Mouse (Mus musculus): ENCODE measurements around the gene Gstm7. TPM values are rescaled to one million over a fixed set of nuclear protein-coding genes. Genes with fewer than 3 reads are reported as not detected.
"Not testable (repeated sequence)": the region's sequence is repeated elsewhere in the genome, so short reads cannot be mapped to it uniquely, and the experiment has no call there.

Gstm7 gene
- polyA plus RNA-seq, 1 experiment from 2014 or later: 14.1 TPM

- Histone ChIP-seq H3K4me3 (no peak overlapping the region), H3K36me3 (no peaks in the 10 kb centered on the region), H3K27me3 (ENCODE audit: insufficient read depth, poor library complexity, severe bottlenecking) (no peaks in the 10 kb centered on the region; the same call in 1 of the 2 replicates), H3K9me3 (no peaks in the 10 kb centered on the region), H3K27ac (no peak overlapping the region), H3K4me1 (peaks cover 4% of the 10 kb centered on the region; the same call in 1 of the 2 replicates)
- WGBS: 16% methylated on average over 6 of the region's 6 CpGs
- no peak for DNase-seq (ENCODE audit: low spot score)
These were observed 21.7 kb upstream of the Gstm7 start for GRCm38 (mm10) chr3:107953328-107953755.

GRCm38 (mm10) chr3:107950531-107950930 lies 18.9 kb upstream of the Gstm7 start:
- Histone ChIP-seq H3K4me1 (peaks cover 4% of the 10 kb centered on the region; the same call in 1 of the 2 replicates), H3K9me3 (no peaks in the 10 kb centered on the region), H3K27ac (no peak overlapping the region), H3K27me3 (ENCODE audit: insufficient read depth, poor library complexity, severe bottlenecking) (no peaks in the 10 kb centered on the region; the same call in 1 of the 2 replicates), H3K36me3 (no peaks in the 10 kb centered on the region), H3K4me3 (no peak overlapping the region)
- no peak for DNase-seq (ENCODE audit: low spot score)
- WGBS: 80% methylated on average over 11 of the region's 11 CpGs

- WGBS: 95% methylated on average over 1 of the region's 1 CpGs
- H3K9me3 ChIP-seq; H3K4me1 ChIP-seq; H3K27me3 ChIP-seq (ENCODE audit: insufficient read depth, poor library complexity, severe bottlenecking); H3K36me3 ChIP-seq; DNase-seq (ENCODE audit: low spot score); H3K4me3 ChIP-seq; H3K27ac ChIP-seq: not testable (repeated sequence)
These were observed 17.8 kb upstream of the Gstm7 start for GRCm38 (mm10) chr3:107949461-107949860.

GRCm38 (mm10) chr3:107945729-107946128 lies 14.1 kb upstream of the Gstm7 start:
- Histone ChIP-seq H3K36me3 (no peaks in the 10 kb centered on the region), H3K4me1 (peaks cover 23% of the 10 kb centered on the region), H3K27ac (no peak overlapping the region), H3K4me3 (no peak overlapping the region), H3K27me3 (ENCODE audit: insufficient read depth, poor library complexity, severe bottlenecking) (peaks cover 5% of the 10 kb centered on the region; the same call in 1 of the 2 replicates), H3K9me3 (no peaks in the 10 kb centered on the region)
- DNase-seq (ENCODE audit: low spot score): no peak
- WGBS: 54% methylated on average over 4 of the region's 4 CpGs

GRCm38 (mm10) chr3:107943239-107943990 lies 11.8 kb upstream of the Gstm7 start, which contains the start of gene Gstm6:
Gene Gstm6 (minus strand): TSS chr3:107943749.
- peak; percentile 86 for DNase-seq (ENCODE audit: low spot score)
- H3K27ac ChIP-seq: peak within 1 kb of the TSS; percentile 67
- no peaks in the 10 kb centered on the region for H3K9me3 ChIP-seq
- 7% methylated on average over 20 of the region's 20 CpGs for WGBS
- H3K36me3 ChIP-seq: no peaks in the 10 kb centered on the region
- H3K4me3 ChIP-seq: peak within 1 kb of the TSS; percentile 54
- peaks cover 38% of the 10 kb centered on the region for H3K4me1 ChIP-seq
- 0 out of 2 replicates have a peak, but pooled peaks cover 5% of the 10 kb centered on the region for H3K27me3 ChIP-seq (ENCODE audit: insufficient read depth, poor library complexity, severe bottlenecking)

GRCm38 (mm10) chr3:107941261-107941660 lies 9.6 kb upstream of the Gstm7 start:
- WGBS: 75% methylated on average over 4 of the region's 4 CpGs
- no peak for DNase-seq (ENCODE audit: low spot score)
- no peak overlapping the region for H3K27ac ChIP-seq
- peaks cover 16% of the 10 kb centered on the region; the same call in 1 of the 2 replicates for H3K27me3 ChIP-seq (ENCODE audit: insufficient read depth, poor library complexity, severe bottlenecking)
- peaks cover 39% of the 10 kb centered on the region for H3K4me1 ChIP-seq
- H3K4me3 ChIP-seq: no peak overlapping the region
- no peaks in the 10 kb centered on the region for H3K9me3 ChIP-seq
- H3K36me3 ChIP-seq: no peaks in the 10 kb centered on the region

GRCm38 (mm10) chr3:107940524-107940923 lies 8.9 kb upstream of the Gstm7 start:
- peaks cover 47% of the 10 kb centered on the region for H3K4me1 ChIP-seq
- DNase-seq (ENCODE audit: low spot score): no peak
- no peak overlapping the region for H3K27ac ChIP-seq
- no peaks in the 10 kb centered on the region for H3K9me3 ChIP-seq
- no peak overlapping the region for H3K4me3 ChIP-seq
- 53% methylated on average over 7 of the region's 7 CpGs for WGBS
- peaks cover 21% of the 10 kb centered on the region; the same call in 1 of the 2 replicates for H3K27me3 ChIP-seq (ENCODE audit: insufficient read depth, poor library complexity, severe bottlenecking)
- no peaks in the 10 kb centered on the region for H3K36me3 ChIP-seq

- peaks cover 47% of the 10 kb centered on the region for H3K4me1 ChIP-seq
- DNase-seq (ENCODE audit: low spot score): no peak
These were observed 8.2 kb upstream of the Gstm7 start for GRCm38 (mm10) chr3:107939830-107940229.

GRCm38 (mm10) chr3:107939403-107939802 lies 7.8 kb upstream of the Gstm7 start:
- WGBS: 48% methylated on average over 3 of the region's 3 CpGs
- Histone ChIP-seq H3K27me3 (ENCODE audit: insufficient read depth, poor library complexity, severe bottlenecking) (peaks cover 21% of the 10 kb centered on the region; the same call in 1 of the 2 replicates), H3K36me3 (no peaks in the 10 kb centered on the region), H3K9me3 (no peaks in the 10 kb centered on the region), H3K27ac (no peak overlapping the region), H3K4me1 (peaks cover 47% of the 10 kb centered on the region), H3K4me3 (no peak overlapping the region)
- peak; percentile 79 for DNase-seq (ENCODE audit: low spot score)

More at GRCm38 (mm10) chr3:107939830-107940229, 8.2 kb upstream of the Gstm7 start:
- H3K4me3 ChIP-seq: no peak overlapping the region
- no peak overlapping the region for H3K27ac ChIP-seq
- H3K9me3 ChIP-seq: no peaks in the 10 kb centered on the region
- no peaks in the 10 kb centered on the region for H3K36me3 ChIP-seq
- 73% methylated on average over 4 of the region's 4 CpGs for WGBS
- H3K27me3 ChIP-seq (ENCODE audit: insufficient read depth, poor library complexity, severe bottlenecking): peaks cover 21% of the 10 kb centered on the region; the same call in 1 of the 2 replicates

- H3K4me3 ChIP-seq: no peak overlapping the region
- WGBS: 24% methylated on average over 3 of the region's 3 CpGs
- H3K27ac ChIP-seq: no peak overlapping the region
- H3K27me3 ChIP-seq (ENCODE audit: insufficient read depth, poor library complexity, severe bottlenecking): peaks cover 25% of the 10 kb centered on the region; the same call in 1 of the 2 replicates
- no peaks in the 10 kb centered on the region for H3K9me3 ChIP-seq
- no peaks in the 10 kb centered on the region for H3K36me3 ChIP-seq
- no peak for DNase-seq (ENCODE audit: low spot score)
- H3K4me1 ChIP-seq: peaks cover 36% of the 10 kb centered on the region
These were observed 4.3 kb upstream of the Gstm7 start for GRCm38 (mm10) chr3:107935888-107936287.

GRCm38 (mm10) chr3:107935268-107935667 lies 3.7 kb upstream of the Gstm7 start:
- Histone ChIP-seq H3K4me1 (peaks cover 30% of the 10 kb centered on the region), H3K27ac (no peak overlapping the region), H3K27me3 (ENCODE audit: insufficient read depth, poor library complexity, severe bottlenecking) (peaks cover 25% of the 10 kb centered on the region; the same call in 1 of the 2 replicates), H3K9me3 (no peaks in the 10 kb centered on the region), H3K4me3 (no peak overlapping the region), H3K36me3 (no peaks in the 10 kb centered on the region)
- 51% methylated on average over 3 of the region's 3 CpGs for WGBS
- no peak for DNase-seq (ENCODE audit: low spot score)

- WGBS: 73% methylated on average over 6 of the region's 6 CpGs
- no peak for DNase-seq (ENCODE audit: low spot score)
- no peaks in the 10 kb centered on the region for H3K9me3 ChIP-seq
- H3K27ac ChIP-seq: peak overlapping the region; percentile 26
- H3K36me3 ChIP-seq: no peaks in the 10 kb centered on the region
- peaks cover 17% of the 10 kb centered on the region; the same call in 1 of the 2 replicates for H3K27me3 ChIP-seq (ENCODE audit: insufficient read depth, poor library complexity, severe bottlenecking)
- H3K4me3 ChIP-seq: no peak overlapping the region
- H3K4me1 ChIP-seq: peaks cover 20% of the 10 kb centered on the region
These were observed 511 bp upstream of the Gstm7 start for GRCm38 (mm10) chr3:107932128-107932527.

GRCm38 (mm10) chr3:107931134-107931533 lies 483 bp downstream of the Gstm7 start:
- DNase-seq (ENCODE audit: low spot score): no peak
- 58% methylated on average over 2 of the region's 2 CpGs for WGBS
- Histone ChIP-seq H3K9me3 (no peaks in the 10 kb centered on the region), H3K4me3 (peak overlapping the region; percentile 54), H3K27ac (peak overlapping the region; percentile 87), H3K4me1 (peaks cover 17% of the 10 kb centered on the region), H3K27me3 (ENCODE audit: insufficient read depth, poor library complexity, severe bottlenecking) (peaks cover 12% of the 10 kb centered on the region; the same call in 1 of the 2 replicates), H3K36me3 (no peaks in the 10 kb centered on the region)
